9 mouse cellular contexts compared by ENCODE assay signal in the genomic region with DNA sequence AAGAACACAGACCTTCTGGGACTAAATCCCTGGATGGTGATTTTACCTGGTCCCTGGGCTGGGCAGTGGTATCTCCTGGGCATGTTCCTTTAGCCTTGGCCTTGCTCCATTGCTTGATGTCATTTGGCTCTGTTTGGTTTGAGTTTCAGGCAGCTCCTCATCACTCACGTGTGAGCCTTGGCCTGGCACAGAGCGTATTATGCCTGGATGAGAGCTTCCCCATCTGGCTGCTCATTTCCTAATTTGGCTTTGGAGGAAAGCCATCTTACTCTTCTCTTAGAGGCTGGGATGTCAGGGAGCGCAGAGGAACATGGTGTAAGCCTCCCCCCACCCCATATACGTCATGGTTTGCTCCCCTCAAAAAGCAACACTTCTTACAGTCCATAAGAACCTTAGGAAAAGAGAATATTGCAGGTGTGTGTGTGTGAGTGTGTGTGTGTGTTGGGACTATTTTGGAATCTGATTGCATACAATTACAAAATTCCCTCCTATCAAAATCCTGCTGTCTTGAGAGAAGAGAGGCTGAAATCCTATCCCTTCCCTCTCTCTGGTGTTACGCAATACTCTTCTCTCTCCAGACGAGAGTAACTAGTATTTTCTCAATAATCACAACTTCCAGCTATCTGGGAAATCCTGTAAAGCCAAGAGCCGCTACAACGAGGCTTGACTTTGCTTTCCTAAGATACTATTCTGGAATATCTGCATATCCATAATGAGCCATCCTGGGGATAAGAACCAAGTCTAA.
DNase-seq lines count a peak whose midpoint lies in the region; ATAC-seq and TF ChIP-seq lines count a peak whose summit lies in the region.
"Had no signal": no experiment of that assay in that cellular context is flagged by ENCODE, and none has a peak within 500 bp of the region (broad histone marks: within the 10 kb centered on the region; RNA-seq: fewer than 3 reads in every experiment).

No protein-coding gene starts in this region.

- DNase-seq in lung, adult 2 months = no peak
- DNase-seq in cerebellum, adult 9-11 months = peak; percentile 90
- DNase-seq in layer of hippocampus, postnatal 10 days (ENCODE audit: low spot score in 2 of 2) = peak; percentile 50 to 56
- DNase-seq in right cerebral cortex, postnatal 14 days = peak; percentile 20
- no peak for DNase-seq in liver
- no peak for DNase-seq in thymus, adult 2 months

- peak; percentile 64; the same call in 1 of the 2 replicates for ATAC-seq in lung, embryonic 15.5 days (ENCODE audit: borderline replicate concordance, extremely low read depth, low FRiP score, low TSS enrichment)

- no peak for TF ChIP-seq CTCF in lung, adult 2 months (IDR thresholded peaks at IDR 0.05; ENCODE audit: insufficient read depth, low read length)
- no peak for TF ChIP-seq CTCF in thymus, adult 2 months (IDR thresholded peaks at IDR 0.05; ENCODE audit: borderline replicate concordance, control insufficient read depth, extremely low read depth, insufficient read depth, low read length, poor library complexity)

- no peak for TF ChIP-seq POLR2A in lung, adult 2 months (IDR thresholded peaks at IDR 0.05; ENCODE audit: borderline replicate concordance, extremely low read depth, low read depth, low read length)
- no peak for TF ChIP-seq POLR2A in thymus, adult 2 months (IDR thresholded peaks at IDR 0.05; ENCODE audit: control insufficient read depth, extremely low read depth, insufficient read depth, low read length, poor library complexity)

- H3K4me1 ChIP-seq in lung, embryonic 15.5 days = peaks cover 11% of the 10 kb centered on the region
- no peaks in the 10 kb centered on the region for H3K4me1 ChIP-seq in lung, adult 2 months (ENCODE audit: control insufficient read depth, insufficient read depth, low read length)
- no peaks in the 10 kb centered on the region for H3K4me1 ChIP-seq in thymus, adult 2 months (replicated peaks; ENCODE audit: control insufficient read depth, insufficient read depth, low read length)
- H3K4me1 ChIP-seq: stomach, embryonic 15.5 days had no signal

- no peaks in the 10 kb centered on the region for H3K9me3 ChIP-seq in lung, embryonic 15.5 days
- H3K9me3 ChIP-seq: limb, embryonic 15.5 days; stomach, embryonic 15.5 days had no signal

- H3K27me3 ChIP-seq in lung, embryonic 15.5 days = no peaks in the 10 kb centered on the region
- H3K27me3 ChIP-seq in thymus, adult 2 months (ENCODE audit: control insufficient read depth, insufficient read depth, low read length) = no peaks in the 10 kb centered on the region
- H3K27me3 ChIP-seq: limb, embryonic 15.5 days; stomach, embryonic 15.5 days had no signal

- H3K4me2 ChIP-seq in lung, embryonic 15.5 days = no peak overlapping the region
- H3K4me2 ChIP-seq: limb, embryonic 15.5 days; stomach, embryonic 15.5 days had no signal

- H3K9ac ChIP-seq in lung, embryonic 15.5 days = no peak overlapping the region
- H3K9ac ChIP-seq: limb, embryonic 15.5 days; stomach, embryonic 15.5 days had no signal

- H3K4me3 ChIP-seq in lung, embryonic 15.5 days = no peak overlapping the region
- H3K4me3 ChIP-seq in lung, adult 2 months (replicated peaks; ENCODE audit: extremely low read depth, low read depth, low read length) = no peak overlapping the region
- H3K4me3 ChIP-seq in thymus, adult 2 months (ENCODE audit: control insufficient read depth, insufficient read depth, low read length) = no peak overlapping the region
- H3K4me3 ChIP-seq: limb, embryonic 15.5 days; stomach, embryonic 15.5 days had no signal

- H3K36me3 ChIP-seq in lung, embryonic 15.5 days = no peaks in the 10 kb centered on the region
- no peaks in the 10 kb centered on the region for H3K36me3 ChIP-seq in thymus, adult 2 months (ENCODE audit: control insufficient read depth, insufficient read depth, low read length)
- H3K36me3 ChIP-seq: limb, embryonic 15.5 days; stomach, embryonic 15.5 days had no signal

- WGBS in lung, embryonic 15.5 days = 49% methylated on average over 8 of the region's 8 CpGs
- 57% methylated on average over 8 of the region's 8 CpGs for WGBS in lung, adult 2 months
- 78% methylated on average over 8 of the region's 8 CpGs for WGBS in thymus, adult 2 months

- H3K27ac ChIP-seq in lung, embryonic 15.5 days = no peak overlapping the region
- H3K27ac ChIP-seq in thymus, adult 2 months (ENCODE audit: control insufficient read depth, insufficient read depth, low read length) = no peak overlapping the region
- H3K27ac ChIP-seq: limb, embryonic 15.5 days; stomach, embryonic 15.5 days had no signal

Comparison
In these comparisons a context has a peak if more than half of its experiments do, and no peak if none do; other contexts are left out.
1. DNase-seq: peak in cerebellum, adult 9-11 months (single experiment), layer of hippocampus, postnatal 10 days (2 of 2) and right cerebral cortex, postnatal 14 days (single experiment); none in lung, adult 2 months (single experiment), liver (single experiment) and thymus, adult 2 months (single experiment).